8 mouse cellular contexts compared by ENCODE assay signal in the genomic region with DNA sequence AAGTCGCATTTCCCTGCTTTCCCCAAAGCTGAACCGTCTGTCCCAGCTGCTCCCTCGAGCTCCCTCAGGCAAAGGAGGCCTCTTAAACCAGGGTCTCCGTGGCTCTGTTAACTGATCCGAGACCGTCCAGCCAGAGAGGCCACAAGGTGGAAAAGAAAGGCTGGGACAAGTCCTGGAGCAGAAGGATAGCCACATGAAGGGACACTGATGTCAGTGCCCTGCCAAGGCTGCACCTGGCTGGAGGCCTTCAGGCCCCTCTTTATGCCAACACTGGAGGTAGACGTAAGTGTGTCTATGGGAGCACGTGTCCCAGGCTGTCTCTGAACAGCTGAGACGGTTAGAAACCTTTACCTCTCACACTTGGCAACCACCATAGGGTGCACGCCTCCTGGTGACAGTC. TPM values are rescaled to one million over a fixed set of nuclear protein-coding genes. Genes with fewer than 3 reads are reported as not detected.
DNase-seq lines count a peak whose midpoint lies in the region; ATAC-seq and TF ChIP-seq lines count a peak whose summit lies in the region.
"Had no signal": no experiment of that assay in that cellular context is flagged by ENCODE, and none has a peak within 500 bp of the region (broad histone marks: within the 10 kb centered on the region; RNA-seq: fewer than 3 reads in every experiment).

No protein-coding gene starts in this region.

- TF ChIP-seq POLR2A in cerebellum, adult 2 months (IDR thresholded peaks at IDR 0.05; ENCODE audit: borderline replicate concordance, insufficient read depth, low read length): 0 out of 2 replicates have a peak, but pooled peaks have one; percentile 11

- no peak for ATAC-seq in hindbrain, embryonic 12.5 days (ENCODE audit: low FRiP score)
- no peak for ATAC-seq in hindbrain, embryonic 16.5 days
- no peak for ATAC-seq in hindbrain, postnatal 0 days

- no peak overlapping the region for H3K27ac ChIP-seq in hindbrain, embryonic 12.5 days
- H3K27ac ChIP-seq in hindbrain, embryonic 16.5 days (ENCODE audit: low read depth, low read length): no peak overlapping the region
- H3K27ac ChIP-seq in cerebellum, adult 2 months (ENCODE audit: insufficient read depth, low read length): peak overlapping the region; percentile 24
- H3K27ac ChIP-seq in hindbrain, postnatal 0 days: peak overlapping the region; percentile 23; the same call in 1 of the 2 replicates

- H3K4me1 ChIP-seq in hindbrain, embryonic 12.5 days: peaks cover 42% of the 10 kb centered on the region
- H3K4me1 ChIP-seq in hindbrain, embryonic 16.5 days (ENCODE audit: control insufficient read depth, insufficient read depth, low read depth, low read length): peaks cover 23% of the 10 kb centered on the region
- peaks cover 36% of the 10 kb centered on the region for H3K4me1 ChIP-seq in cerebellum, adult 2 months (ENCODE audit: control insufficient read depth, insufficient read depth, low read length)
- peaks cover 21% of the 10 kb centered on the region for H3K4me1 ChIP-seq in hindbrain, postnatal 0 days (ENCODE audit: insufficient read depth, low read length)

- H3K36me3 ChIP-seq in hindbrain, embryonic 12.5 days: no peaks in the 10 kb centered on the region
- no peaks in the 10 kb centered on the region for H3K36me3 ChIP-seq in hindbrain, embryonic 16.5 days (ENCODE audit: control insufficient read depth, insufficient read depth, low read length)
- H3K36me3 ChIP-seq in hindbrain, postnatal 0 days (ENCODE audit: insufficient read depth, low read length): no peaks in the 10 kb centered on the region

- peaks cover 5% of the 10 kb centered on the region; the same call in 1 of the 2 replicates for H3K27me3 ChIP-seq in hindbrain, embryonic 12.5 days
- H3K27me3 ChIP-seq in hindbrain, embryonic 16.5 days (replicated peaks; ENCODE audit: control insufficient read depth, insufficient read depth, low read length): no peaks in the 10 kb centered on the region
- H3K27me3 ChIP-seq in cerebellum, adult 2 months (ENCODE audit: control insufficient read depth, insufficient read depth, low read length): no peaks in the 10 kb centered on the region
- no peaks in the 10 kb centered on the region for H3K27me3 ChIP-seq in hindbrain, postnatal 0 days (ENCODE audit: insufficient read depth, low read length)

- WGBS in hindbrain, embryonic 12.5 days: 61% methylated on average over 10 of the region's 10 CpGs
- 54% methylated on average over 10 of the region's 10 CpGs for WGBS in hindbrain, embryonic 16.5 days
- WGBS in cerebellum, adult 2 months: 20% methylated on average over 10 of the region's 10 CpGs
- 53% methylated on average over 10 of the region's 10 CpGs for WGBS in hindbrain, postnatal 0 days

- H3K4me2 ChIP-seq in hindbrain, embryonic 12.5 days (replicated peaks): no peak overlapping the region
- no peak overlapping the region for H3K4me2 ChIP-seq in hindbrain, embryonic 16.5 days (ENCODE audit: low read length)
- no peak overlapping the region for H3K4me2 ChIP-seq in hindbrain, postnatal 0 days (ENCODE audit: low read depth, low read length)

- H3K4me3 ChIP-seq in hindbrain, embryonic 12.5 days: no peak overlapping the region
- no peak overlapping the region for H3K4me3 ChIP-seq in hindbrain, embryonic 16.5 days (ENCODE audit: low read length)
- H3K4me3 ChIP-seq in cerebellum, adult 2 months (replicated peaks; ENCODE audit: insufficient read depth, low read depth, low read length): no peak overlapping the region
- H3K4me3 ChIP-seq in hindbrain, postnatal 0 days (ENCODE audit: low read length): no peak overlapping the region

- H3K9me3 ChIP-seq in hindbrain, embryonic 12.5 days (replicated peaks): no peaks in the 10 kb centered on the region
- no peaks in the 10 kb centered on the region for H3K9me3 ChIP-seq in hindbrain, embryonic 16.5 days (ENCODE audit: control insufficient read depth, low read length)
- H3K9me3 ChIP-seq in hindbrain, postnatal 0 days (ENCODE audit: low read length): no peaks in the 10 kb centered on the region

- TF ChIP-seq CTCF in cerebellum, adult 2 months (IDR thresholded peaks at IDR 0.05; ENCODE audit: borderline replicate concordance, insufficient read depth, low read depth, low read length): no peak
- no peak for TF ChIP-seq CTCF in hindbrain, postnatal 0 days (IDR thresholded peaks at IDR 0.05; ENCODE audit: low read depth)

- H3K9ac ChIP-seq in hindbrain, embryonic 12.5 days: 0 out of 2 replicates have a peak overlapping the region, but pooled peaks have one; percentile 19
- H3K9ac ChIP-seq in hindbrain, embryonic 16.5 days (ENCODE audit: low read depth, low read length): no peak overlapping the region
- H3K9ac ChIP-seq in hindbrain, postnatal 0 days (replicated peaks; ENCODE audit: low read length): no peak overlapping the region

- DNase-seq in brain, adult 2 months (ENCODE audit: low read depth, low spot score): peak; percentile 81
- peak; percentile 70 to 78 for DNase-seq in cerebellum, adult 2 months
- no peak for DNase-seq in hindbrain, postnatal 0 days (ENCODE audit: low spot score)
- no peak for DNase-seq in urinary bladder, adult 18-20 months (ENCODE audit: low spot score in 2 of 2)
- DNase-seq in urinary bladder, postnatal 36 days (ENCODE audit: low spot score in 2 of 2): no peak
- DNase-seq: kidney, adult 8-10 months had no signal

RNA-seq across cellular contexts. Expression of gene Ece1, which starts 57.1 kb away (rescaled TPM):
- 20.1 and 38.1 TPM in 2 replicates for polyA plus RNA-seq in hindbrain, embryonic 12.5 days (2016; fragmentation: Nextera tagmentation; extraction: Ambion mirVana)
- polyA plus RNA-seq in hindbrain, embryonic 16.5 days (2015; fragmentation: Nextera tagmentation; extraction: Ambion mirVana): 18.5 and 29.8 TPM in 2 replicates
- 48.5 and 72.4 TPM in 2 replicates for polyA plus RNA-seq in cerebellum, adult 2 months (2012; rRNA removed)
- total RNA-seq in hindbrain, postnatal 0 days (2014; rRNA removed): 40.0 and 43.8 TPM in 2 replicates
- polyA plus RNA-seq in hindbrain, postnatal 0 days (2015; fragmentation: Nextera tagmentation; extraction: Ambion mirVana): 23.0 and 23.4 TPM in 2 replicates

Comparison
In these comparisons a context has a peak if more than half of its experiments do, and no peak if none do; other contexts are left out.
1. H3K27ac ChIP-seq: peak in cerebellum, adult 2 months (single experiment) and hindbrain, postnatal 0 days (single experiment); none in hindbrain, embryonic 12.5 days (single experiment) and hindbrain, embryonic 16.5 days (single experiment).
2. DNase-seq: peak in brain, adult 2 months (single experiment) and cerebellum, adult 2 months (2 of 2); none in hindbrain, postnatal 0 days (single experiment), urinary bladder, adult 18-20 months (0 of 2) and urinary bladder, postnatal 36 days (0 of 2).